Mouse (Mus musculus): ENCODE measurements at regions not wholly inside any gene's neighbourhood (a gene's known extent, or its start where the extent isn't known, plus 50 kb on each side); places are given as distances from the start of the nearest gene placed in this dataset.

GRCm38 (mm10) chr3:33902431-33902830, 58.3 kb upstream of the Ccdc39 start:
- no peak for DNase-seq (ENCODE audit: extremely low spot score in 1 of 2, low spot score in 1 of 2)

GRCm38 (mm10) chr3:33903326-33903725, 59.2 kb upstream of the Ccdc39 start:
- DNase-seq (ENCODE audit: extremely low spot score in 1 of 2, low spot score in 1 of 2), result no peak

GRCm38 (mm10) chr3:33903816-33904215, 59.7 kb upstream of the Ccdc39 start:
- no peak for DNase-seq (ENCODE audit: extremely low spot score in 1 of 2, low spot score in 1 of 2)

- DNase-seq (ENCODE audit: extremely low spot score in 1 of 2, low spot score in 1 of 2), result no peak
Observed at GRCm38 (mm10) chr3:33904854-33905678, 61.0 kb upstream of the Ccdc39 start.

- no peak for DNase-seq (ENCODE audit: extremely low spot score in 1 of 2, low spot score in 1 of 2)
Observed at GRCm38 (mm10) chr3:33905679-33906007, 61.5 kb upstream of the Ccdc39 start.

- no peak for DNase-seq (ENCODE audit: extremely low spot score in 1 of 2, low spot score in 1 of 2)
Observed at GRCm38 (mm10) chr3:33907061-33907460, 63.0 kb upstream of the Ccdc39 start.

GRCm38 (mm10) chr3:33911559-33911958, 67.4 kb upstream of the Ccdc39 start:
- DNase-seq (ENCODE audit: extremely low spot score in 1 of 2, low spot score in 1 of 2), result no peak

- DNase-seq (ENCODE audit: extremely low spot score in 1 of 2, low spot score in 1 of 2), result no peak
Observed at GRCm38 (mm10) chr3:33913470-33913869, 69.4 kb upstream of the Ccdc39 start.

GRCm38 (mm10) chr3:33914386-33914785, 70.3 kb upstream of the Ccdc39 start:
- no peak for DNase-seq (ENCODE audit: extremely low spot score in 1 of 2, low spot score in 1 of 2)

- DNase-seq (ENCODE audit: extremely low spot score in 1 of 2, low spot score in 1 of 2), result no peak
Observed at GRCm38 (mm10) chr3:33915777-33916176, 71.7 kb upstream of the Ccdc39 start.

- DNase-seq (ENCODE audit: extremely low spot score in 1 of 2, low spot score in 1 of 2), result no peak
Observed at GRCm38 (mm10) chr3:33916318-33916717, 72.2 kb upstream of the Ccdc39 start.

- no peak for DNase-seq (ENCODE audit: extremely low spot score in 1 of 2, low spot score in 1 of 2)
Observed at GRCm38 (mm10) chr3:33916818-33917217, 72.7 kb upstream of the Ccdc39 start.

- peak; percentile 79 to 95 for DNase-seq (ENCODE audit: extremely low spot score in 1 of 2, low spot score in 1 of 2)
Observed at GRCm38 (mm10) chr3:33918785-33919184, 74.7 kb upstream of the Ccdc39 start.

GRCm38 (mm10) chr3:33925072-33925471, 81.0 kb upstream of the Ccdc39 start:
- no peak for DNase-seq (ENCODE audit: extremely low spot score in 1 of 2, low spot score in 1 of 2)

GRCm38 (mm10) chr3:33955064-33955463, 64.7 kb upstream of the Fxr1 start:
- no peak for DNase-seq (ENCODE audit: extremely low spot score in 1 of 2, low spot score in 1 of 2)

GRCm38 (mm10) chr3:33955854-33956624, 63.7 kb upstream of the Fxr1 start:
- DNase-seq (ENCODE audit: extremely low spot score in 1 of 2, low spot score in 1 of 2), result peak; percentile 47 to 79

GRCm38 (mm10) chr3:33956625-33957023, 63.1 kb upstream of the Fxr1 start:
- no peak for DNase-seq (ENCODE audit: extremely low spot score in 1 of 2, low spot score in 1 of 2)

GRCm38 (mm10) chr3:33957676-33958075, 62.1 kb upstream of the Fxr1 start:
- no peak for DNase-seq (ENCODE audit: extremely low spot score in 1 of 2, low spot score in 1 of 2)

- no peak for DNase-seq (ENCODE audit: extremely low spot score in 1 of 2, low spot score in 1 of 2)
Observed at GRCm38 (mm10) chr3:33958216-33958615, 61.5 kb upstream of the Fxr1 start.

- no peak for DNase-seq (ENCODE audit: extremely low spot score in 1 of 2, low spot score in 1 of 2)
Observed at GRCm38 (mm10) chr3:33960211-33960610, 59.5 kb upstream of the Fxr1 start.

- DNase-seq (ENCODE audit: extremely low spot score in 1 of 2, low spot score in 1 of 2), result no peak
Observed at GRCm38 (mm10) chr3:33962938-33963337, 56.8 kb upstream of the Fxr1 start.

GRCm38 (mm10) chr3:33967184-33967583, 52.6 kb upstream of the Fxr1 start:
- DNase-seq (ENCODE audit: extremely low spot score in 1 of 2, low spot score in 1 of 2), result no peak
